Mouse (Mus musculus) olfactory bulb, adult 2 months (tissue): ENCODE measurements around the gene Rcor2.

Experiments used
- CTCF ChIP-seq: fragments of 200-500 bp; IDR thresholded peaks from 2 replicates; pipeline ENCODE4 v1.5.1; 2012; ENCODE audit warnings: low read depth, mild to moderate bottlenecking, low read length, moderate library complexity; ENCODE audit not compliant: insufficient read depth
- POLR2A ChIP-seq: fragments of 200-500 bp; IDR thresholded peaks from 2 replicates; pipeline ENCODE4 v1.6.1; 2012; ENCODE audit warnings: mild to moderate bottlenecking, low read depth, low read length, moderate library complexity; ENCODE audit not compliant: insufficient read depth

- TF ChIP-seq CTCF = no peak
- no peak for TF ChIP-seq POLR2A
Observed at GRCm38 (mm10) chr19:7261476-7261875, 5.6 kb upstream of the Rcor2 start.
